Mouse (Mus musculus): Measurements from ENCODE around the gene Hadhb.
A peak's percentile ranks its signal among the peaks of the same experiment; 100 is the strongest.

The Hadhb gene

DNA sequence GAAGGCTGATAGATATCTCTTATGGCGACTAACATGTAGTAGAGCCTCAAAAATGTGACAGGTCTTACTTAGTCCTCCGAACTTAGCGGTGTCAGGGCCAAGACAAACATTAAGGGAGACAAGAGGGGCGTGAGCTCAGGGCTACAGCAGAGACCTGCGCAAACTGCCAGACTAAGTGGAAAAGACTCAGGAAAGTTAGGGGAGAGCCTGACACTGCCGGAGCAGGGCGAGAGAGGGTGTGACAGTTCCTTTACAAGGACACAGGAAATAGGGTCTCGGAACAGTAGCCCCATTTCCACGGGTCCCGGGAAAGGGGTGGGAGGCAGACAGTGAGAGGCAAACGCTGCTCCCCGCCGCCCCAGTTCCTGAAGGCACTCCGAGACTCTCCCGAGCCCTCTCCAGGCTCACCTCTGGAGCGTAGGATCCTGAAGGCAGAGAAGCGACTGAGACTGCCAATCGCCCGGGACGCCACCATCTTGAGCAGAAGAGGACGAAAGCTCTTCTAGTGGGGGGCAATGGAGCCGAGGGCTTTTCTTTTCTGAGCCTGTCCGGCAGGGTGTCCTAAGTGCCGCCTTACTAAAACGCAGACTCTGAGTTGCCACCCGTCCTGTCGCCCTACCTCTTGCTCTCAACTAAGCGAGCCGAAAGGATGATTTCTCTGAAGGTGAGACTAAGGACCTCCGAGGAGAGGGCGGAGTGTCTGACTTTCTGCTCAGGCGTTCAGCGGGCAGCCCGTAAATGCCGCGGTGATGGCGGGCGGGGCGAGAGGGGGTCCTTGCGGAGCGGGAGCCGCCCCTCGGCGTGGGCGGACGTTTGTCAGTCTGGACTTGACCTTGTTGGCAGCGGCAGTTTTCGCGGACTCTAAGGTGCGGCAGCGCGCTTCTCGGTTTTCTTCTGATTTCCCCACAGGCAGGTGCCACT lies at the start of gene Hadhb, which contains the start of gene Hadha:
Hadhb (plus strand) TSS at position 775 of the 921 bp plus-strand sequence.
Hadha (minus strand) TSS at position 689 of the 921 bp plus-strand sequence.
- peak; percentile 89 for DNase-seq (ENCODE audit: extremely low read depth, low read depth)

DNA sequence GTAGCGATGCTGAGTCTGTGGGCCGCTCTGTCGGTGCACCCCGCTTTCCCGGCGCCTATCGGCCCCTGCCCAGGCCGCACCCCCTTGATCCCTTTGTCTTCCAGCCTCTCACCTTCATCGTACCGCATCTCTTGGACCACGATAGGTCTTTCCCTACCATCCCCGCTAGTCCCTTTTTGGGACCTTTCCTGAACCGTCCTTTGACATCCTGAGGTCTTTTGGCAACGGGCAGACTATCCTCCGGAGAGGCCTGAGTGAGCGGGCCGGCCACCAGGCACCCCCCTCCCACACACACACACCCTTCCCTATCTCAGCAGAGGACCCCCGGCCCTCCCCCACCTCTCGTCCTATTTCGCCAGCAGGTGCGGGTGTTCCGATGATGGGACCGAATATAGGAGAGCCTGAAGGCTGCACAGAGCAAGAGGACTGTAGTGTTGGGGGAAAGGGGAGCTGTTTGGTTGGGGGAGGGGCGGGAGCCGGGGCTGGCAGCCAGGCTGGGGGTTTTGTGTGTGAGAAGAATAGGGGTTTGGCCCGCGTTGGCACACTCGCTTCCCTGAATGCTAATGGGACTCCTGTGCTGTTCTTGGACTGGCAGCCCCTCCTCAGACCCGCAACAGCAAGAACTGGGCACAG lies 49.3 kb upstream of the Hadhb start, which contains the start of gene 3110082J24Rik:
3110082J24Rik (minus strand) TSS at position 419 of the 633 bp plus-strand sequence.
- DNase-seq (ENCODE audit: extremely low read depth, low read depth), result no peak

DNA sequence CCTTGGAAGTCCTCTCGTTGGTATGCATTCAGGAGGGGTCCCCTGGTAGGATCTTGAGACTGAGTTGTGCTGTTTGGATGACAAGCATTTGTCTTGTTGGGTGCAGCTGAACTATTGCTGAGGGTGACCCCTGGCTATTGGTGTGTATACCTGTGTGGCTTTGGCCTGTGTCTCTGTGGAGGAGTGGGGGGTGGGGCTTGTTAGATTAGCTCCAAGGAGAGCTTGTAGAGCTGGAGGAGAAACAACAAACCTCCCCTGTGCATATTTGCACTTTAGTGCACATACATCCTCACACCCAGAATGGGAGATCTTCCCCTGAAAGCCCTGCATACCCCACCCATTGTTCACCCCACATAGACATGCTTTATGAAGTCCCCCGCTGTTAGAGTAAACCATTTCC lies 48.3 kb upstream of the Hadhb start:
- DNase-seq (ENCODE audit: extremely low read depth, low read depth), result no peak

DNA sequence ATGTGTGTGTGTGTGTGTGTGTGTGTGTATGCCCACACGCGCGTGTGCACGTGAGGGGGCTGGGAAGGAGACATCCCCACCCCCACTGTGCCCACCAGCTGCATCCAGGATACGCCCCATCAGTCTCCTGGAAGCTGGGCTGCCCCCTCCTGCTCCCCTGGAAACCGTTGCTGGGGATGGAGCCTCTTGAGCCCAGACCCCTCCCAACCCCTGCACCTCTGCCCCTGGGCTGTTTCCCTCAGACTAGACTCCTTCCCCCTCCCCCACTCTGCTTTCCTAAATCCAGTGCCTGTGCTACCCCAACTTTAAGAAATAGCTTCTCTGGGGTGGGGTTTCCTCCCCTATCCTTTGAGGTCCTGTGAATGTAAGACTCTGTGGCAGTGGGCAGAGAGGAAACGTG lies 47.9 kb upstream of the Hadhb start:
- no peak for DNase-seq (ENCODE audit: extremely low read depth, low read depth)

DNA sequence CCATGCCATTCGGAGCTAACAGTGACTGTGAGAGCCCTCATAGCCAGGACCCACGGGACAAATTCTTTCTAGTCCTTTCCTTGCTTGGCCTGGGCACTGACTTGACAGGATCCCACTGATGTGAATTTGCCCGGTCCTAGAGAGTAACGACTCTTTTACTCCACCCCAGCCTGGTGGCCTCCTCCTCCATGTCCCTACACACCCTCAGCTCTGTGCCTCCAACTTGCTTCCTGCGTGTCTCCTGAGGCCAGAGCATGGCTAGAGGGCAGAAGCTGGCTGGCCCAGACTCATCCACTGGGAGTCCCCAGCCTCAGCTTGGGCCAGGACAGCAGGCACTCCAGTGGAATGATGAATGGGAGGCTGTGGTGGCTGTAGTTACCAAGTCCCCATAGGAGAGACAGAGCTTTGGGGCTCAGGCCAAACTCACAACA lies 47.4 kb upstream of the Hadhb start:
- no peak for DNase-seq (ENCODE audit: extremely low read depth, low read depth)

DNA sequence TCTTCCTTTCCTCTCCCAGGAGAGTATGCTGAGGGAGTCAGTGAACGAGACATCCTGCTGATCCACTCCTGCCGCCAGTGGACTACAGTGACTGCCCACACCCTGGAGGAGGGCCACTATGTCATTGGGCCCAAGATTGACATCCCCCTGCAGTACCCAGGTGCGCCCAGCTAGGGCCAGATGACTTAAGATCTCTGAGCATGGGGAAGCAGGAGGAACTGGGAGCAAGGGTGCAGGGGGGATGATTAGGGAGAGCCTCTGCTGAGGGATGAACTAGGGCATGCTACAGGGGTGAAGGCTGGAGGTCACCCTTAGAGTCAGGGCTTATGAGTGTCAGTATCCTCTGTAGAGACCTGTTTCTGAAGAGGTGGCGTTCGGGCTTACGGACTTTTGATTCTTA lies 46.8 kb upstream of the Hadhb start:
- no peak for DNase-seq (ENCODE audit: extremely low read depth, low read depth)

DNA sequence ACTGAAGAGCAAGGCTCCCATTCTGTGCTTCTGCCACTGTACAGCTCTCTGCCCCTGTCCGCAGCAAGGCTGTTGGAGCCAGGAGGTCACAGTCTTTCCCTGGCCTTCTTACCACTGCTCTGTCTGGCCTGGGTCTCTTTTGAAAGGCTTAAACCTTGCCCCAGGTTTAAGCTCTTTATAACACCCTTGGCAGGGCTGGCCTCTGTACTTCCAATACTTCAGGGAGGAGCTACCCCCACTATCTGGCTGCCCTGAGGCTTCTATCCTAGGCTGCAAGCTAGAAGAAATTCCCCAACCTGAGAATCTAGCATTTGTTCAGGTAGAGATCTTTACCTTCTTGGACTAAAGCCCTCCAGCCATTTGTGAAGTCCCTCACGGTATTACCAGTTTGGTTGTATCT lies 45.1 kb upstream of the Hadhb start:
- no peak for DNase-seq (ENCODE audit: extremely low read depth, low read depth)

DNA sequence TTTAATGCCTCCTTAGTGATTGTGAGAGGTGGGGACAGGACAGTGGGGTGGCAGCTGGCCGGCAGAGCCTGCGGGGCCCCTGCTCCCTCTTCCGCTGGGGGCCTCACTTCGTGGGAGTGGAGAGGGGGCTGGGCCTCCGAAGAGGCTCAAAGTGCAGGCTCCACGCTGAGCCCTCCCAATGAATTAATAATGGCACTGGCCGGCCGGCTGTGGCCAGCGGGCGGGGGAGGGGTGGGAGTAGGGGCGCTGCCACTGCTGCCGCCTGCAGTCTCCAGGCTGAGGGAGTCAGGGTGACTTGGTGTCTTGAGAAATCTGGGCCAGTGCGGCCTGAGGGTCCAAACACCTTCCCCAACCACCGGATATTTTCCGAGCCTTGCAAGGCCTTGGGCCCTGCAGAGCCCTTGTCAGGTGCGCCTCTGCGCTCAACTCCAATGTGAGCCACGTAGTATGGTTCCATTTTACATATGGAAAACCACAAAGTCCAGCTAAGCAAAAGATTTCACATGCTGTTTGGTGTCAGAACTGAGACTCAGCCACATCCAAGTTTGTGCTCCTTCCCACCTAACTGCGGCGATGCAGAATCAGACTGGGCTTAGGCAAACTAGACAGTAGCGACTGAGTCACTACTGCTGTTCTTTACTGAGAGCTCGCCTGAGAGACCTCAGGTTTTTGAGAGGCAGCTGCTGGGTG lies 44.5 kb upstream of the Hadhb start:
- no peak for DNase-seq (ENCODE audit: extremely low read depth, low read depth)

DNA sequence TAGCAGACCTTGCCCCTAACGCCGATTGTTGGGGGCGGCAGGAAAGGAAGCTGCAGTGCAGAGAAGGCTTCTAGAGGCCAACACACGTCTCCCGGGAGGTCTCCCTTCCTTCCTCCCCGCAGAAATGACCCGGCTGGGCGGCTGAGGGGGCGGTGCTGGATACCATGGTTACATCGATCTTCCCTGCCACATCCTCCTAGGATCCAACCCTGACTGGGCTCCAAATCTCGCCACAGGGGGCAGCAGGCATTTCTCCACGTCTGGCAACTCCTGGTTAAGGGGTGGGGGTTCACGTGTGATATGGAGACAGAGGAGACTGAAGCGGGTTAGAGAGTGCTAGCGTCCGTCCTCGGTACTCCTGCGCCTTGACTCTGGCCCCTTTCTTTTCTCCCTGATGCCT lies 43.9 kb upstream of the Hadhb start:
- DNase-seq (ENCODE audit: extremely low read depth, low read depth), result no peak

DNA sequence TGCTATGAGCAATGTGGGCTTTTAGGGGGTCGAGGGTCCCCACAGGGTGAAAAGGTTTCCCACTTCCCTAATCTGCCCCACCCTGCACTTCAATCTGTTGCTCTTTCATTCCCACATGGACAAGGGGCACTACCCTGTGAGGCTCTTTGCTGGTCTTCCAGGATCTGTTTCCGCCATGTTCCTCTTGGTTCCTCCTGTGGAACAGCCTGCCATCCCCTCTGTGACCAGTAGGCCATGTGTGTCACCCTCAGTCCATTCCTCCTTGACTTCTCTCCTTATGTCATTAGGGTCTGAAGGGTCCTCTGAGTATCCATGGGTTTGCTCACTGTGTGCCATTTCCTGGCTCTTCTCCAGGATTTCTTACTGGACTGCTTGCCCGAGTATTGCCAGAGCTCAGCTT lies 43.3 kb upstream of the Hadhb start:
- DNase-seq (ENCODE audit: extremely low read depth, low read depth), result no peak

DNA sequence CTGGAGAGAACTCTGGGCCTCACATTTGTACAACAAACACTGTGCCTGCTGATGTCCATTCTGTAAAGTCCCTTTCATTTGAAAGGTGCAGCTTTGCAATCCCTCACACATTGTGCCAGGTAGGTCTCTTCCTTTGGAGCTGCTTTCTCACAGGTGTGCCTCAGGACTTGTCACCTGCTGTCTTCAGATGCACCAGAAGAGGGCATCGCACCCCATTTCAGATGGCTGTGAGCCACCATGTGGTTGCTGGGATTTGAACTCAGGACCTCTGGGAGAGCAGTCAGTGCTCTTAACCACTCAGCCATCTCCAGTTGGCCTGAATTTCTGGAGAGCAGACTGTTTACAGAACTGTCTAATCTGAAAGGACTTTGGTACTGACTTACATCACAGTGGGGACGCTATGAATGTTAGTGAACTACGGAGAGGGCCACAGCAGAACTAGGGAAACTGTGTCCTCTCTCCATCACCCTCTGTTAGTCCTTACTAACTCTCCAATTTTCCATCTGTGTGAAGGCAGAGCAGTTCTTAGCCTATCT lies 42.4 kb upstream of the Hadhb start:
- DNase-seq (ENCODE audit: extremely low read depth, low read depth), result no peak

DNA sequence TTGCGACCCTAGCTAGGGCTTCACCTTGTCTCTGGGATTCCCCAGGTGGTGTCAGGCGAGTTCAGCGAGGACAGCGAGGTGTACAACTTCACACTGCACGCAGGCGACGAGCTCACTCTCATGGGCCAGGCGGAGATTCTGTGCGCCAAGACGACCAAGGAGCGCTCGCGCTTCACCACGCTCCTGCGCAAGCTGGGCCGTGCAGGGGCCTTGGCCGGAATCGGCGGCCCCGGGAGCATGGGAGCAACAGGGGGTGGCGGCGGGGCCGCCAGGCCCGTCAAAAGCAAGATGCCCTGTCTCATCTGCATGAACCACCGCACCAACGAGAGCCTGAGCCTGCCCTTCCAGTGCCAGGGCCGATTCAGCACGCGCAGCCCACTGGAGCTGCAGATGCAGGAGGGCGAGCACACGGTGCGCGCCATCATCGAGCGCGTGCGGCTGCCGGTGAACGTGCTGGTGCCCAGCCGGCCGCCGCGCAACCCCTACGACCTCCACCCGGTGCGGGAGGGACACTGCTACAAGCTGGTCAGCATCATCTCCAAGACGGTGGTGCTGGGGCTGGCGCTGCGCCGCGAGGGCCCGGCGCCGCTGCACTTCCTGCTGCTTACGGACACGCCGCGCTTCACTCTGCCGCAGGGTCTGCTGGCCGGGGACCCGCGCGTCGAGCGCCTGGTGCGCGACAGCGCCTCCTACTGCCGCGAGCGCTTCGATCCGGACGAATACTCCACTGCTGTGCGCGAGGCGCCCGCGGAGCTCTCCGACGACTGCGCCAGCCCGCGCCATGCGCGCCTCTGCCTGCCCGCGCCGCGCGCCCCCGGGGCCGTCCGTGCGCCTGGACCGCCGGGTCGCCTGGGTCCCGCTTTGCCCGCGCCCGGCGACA lies 40.9 kb upstream of the Hadhb start:
- no peak for DNase-seq (ENCODE audit: extremely low read depth, low read depth)

DNA sequence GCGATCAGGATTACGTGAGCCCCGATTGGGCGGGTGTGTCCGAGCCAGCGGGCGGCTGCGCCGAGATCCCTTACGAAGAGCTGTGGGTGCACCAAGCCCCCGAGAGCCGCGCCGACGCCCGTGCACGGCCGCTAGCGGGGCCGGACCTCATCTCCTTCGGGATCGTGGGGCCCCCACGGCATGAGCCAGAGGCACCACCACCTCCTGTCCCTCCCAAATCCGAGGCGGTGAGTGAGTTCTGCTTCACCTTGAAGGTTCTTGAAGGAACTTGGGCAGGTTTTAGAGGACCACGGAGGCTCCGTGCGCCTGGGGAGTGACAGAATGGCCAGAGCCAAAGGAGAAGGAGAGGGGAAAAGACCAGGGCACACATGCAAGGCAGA lies 40.3 kb upstream of the Hadhb start:
- DNase-seq (ENCODE audit: extremely low read depth, low read depth), result no peak

DNA sequence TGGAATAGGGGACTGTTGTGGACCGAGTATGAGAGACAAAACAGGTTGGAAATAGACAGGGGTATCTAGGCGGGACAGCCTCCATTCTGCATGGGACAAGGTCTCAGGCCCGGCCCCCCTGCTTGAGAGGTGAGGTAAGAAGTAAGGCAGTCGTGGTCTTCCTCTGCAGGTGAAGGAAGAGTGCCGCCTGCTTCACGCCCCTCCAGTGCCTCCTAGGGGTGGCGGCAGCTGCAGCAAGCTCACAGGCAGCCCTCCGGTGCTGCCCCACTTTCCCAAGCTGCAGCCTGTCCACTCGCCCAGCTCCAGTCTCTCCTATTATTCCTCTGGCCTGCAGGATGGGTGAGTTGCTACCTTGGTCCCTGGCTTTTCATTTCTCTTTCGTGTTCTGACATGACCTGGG lies 39.3 kb upstream of the Hadhb start:
- DNase-seq (ENCODE audit: extremely low read depth, low read depth), result no peak

DNA sequence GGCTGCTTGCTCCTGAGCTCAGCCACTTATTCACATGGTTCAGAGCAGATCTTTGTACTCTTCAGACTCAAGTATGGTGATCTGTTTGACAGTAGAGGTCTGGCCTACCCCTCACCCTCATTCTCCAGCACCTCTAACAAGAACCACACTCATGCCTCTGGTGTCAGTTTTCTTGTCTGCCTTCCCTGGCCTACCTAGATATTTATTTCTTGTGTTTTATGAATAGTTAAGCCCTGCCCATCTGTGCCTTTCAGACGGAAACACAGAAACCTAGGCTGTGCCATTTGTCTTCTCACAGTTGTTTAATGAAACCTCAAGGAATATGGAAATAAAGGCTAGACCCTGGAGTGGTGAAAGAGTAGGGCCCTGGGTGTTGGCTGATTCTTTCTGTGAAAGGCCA lies 37.0 kb upstream of the Hadhb start:
- no peak for DNase-seq (ENCODE audit: extremely low read depth, low read depth)

DNA sequence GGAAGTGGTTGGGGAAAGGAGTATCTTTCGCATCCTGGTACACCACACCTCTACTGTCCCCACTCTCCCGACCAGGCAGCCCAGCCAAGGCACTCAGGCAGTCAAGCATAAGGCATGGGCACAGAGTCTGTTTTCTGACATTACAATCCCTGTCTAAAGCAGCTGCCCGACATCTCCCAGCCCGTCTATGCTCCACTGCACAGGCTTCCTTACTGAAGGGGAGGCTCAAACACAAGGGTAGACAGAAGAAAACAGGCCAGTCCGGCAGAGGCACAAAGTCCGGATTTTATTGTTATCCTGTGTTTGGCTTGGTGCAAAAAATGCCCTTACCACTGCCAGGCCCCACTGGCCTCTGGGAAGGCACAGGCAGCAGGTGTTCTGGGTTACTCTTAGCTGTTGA lies 35.9 kb upstream of the Hadhb start:
- no peak for DNase-seq (ENCODE audit: extremely low read depth, low read depth)

DNA sequence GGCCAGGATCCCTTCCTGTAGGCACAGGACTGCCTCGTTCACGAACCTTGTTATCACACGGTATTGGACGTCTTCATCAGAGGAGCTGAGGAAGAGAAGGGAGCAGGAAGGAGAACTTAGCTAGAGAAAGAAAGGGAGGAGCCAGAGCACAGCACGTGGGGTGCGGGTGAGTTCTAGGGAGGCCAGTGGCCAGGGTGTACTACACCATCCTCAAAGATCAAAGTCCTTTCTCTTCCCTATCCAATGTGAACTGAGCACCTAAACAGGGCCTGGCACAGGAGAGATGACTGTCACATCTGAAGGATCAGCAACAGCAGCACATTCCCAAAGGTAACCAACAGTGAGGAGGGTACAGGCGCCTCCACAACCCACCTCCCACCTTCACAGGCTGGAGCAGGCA lies 34.9 kb upstream of the Hadhb start:
- no peak for DNase-seq (ENCODE audit: extremely low read depth, low read depth)

DNA sequence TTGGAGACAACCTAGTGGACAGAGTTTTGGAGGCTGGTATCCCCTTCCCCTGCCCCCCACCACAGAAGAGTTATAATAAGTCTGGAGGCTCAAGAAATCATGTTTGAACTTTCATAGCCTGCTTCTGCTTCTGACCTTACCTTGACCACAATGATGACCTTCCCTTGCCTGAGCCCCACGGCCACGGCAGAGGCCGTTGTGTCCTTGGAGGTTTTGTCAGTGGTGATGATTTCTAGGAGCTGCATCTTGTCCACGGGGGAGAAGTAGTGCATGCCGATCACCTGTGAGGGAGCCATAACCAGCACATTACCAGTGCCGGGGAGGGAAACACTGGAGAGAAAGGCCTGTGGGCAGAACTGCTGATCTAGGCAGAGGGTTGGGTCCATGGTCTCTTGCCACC lies 32.6 kb upstream of the Hadhb start:
- DNase-seq (ENCODE audit: extremely low read depth, low read depth), result no peak

DNA sequence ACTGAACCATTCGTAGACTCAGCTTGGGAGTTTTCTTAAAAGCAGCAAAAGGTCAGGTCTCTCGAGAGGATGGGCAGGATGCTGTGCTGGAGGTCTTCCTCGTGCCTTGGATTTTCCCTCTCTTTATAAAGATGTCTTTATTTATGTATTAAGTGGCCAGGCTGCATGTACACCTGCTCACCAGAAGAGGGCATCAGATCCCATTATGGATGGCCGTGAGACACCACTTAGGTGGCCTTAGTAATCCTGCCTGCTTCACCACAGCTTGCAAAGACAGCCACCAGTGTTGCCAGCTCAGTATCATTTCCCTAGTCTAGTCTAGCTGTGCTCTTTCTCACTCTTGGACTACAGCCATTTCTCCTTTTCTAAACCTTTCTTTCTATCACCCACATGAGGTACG lies 29.5 kb upstream of the Hadhb start:
- peak; percentile 38 for DNase-seq (ENCODE audit: extremely low read depth, low read depth)

DNA sequence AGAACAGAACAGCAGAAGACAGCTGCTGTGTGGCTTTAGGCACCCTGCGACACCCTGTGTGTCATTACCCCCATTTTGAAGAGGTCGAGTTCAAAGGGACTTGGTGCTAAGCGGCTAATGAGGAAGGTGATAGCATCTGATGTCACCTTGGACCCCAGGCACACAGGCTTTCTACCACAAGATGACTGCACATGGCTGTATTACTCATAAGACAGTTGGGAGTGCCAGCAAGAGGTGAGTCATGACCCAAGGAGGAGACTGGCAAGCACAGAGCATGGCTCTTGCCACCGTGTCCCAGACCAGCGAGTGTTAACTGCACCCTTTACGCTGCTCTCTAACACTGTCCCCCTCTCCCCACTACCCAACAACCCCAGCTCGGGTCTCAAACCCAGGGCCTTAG lies 28.3 kb upstream of the Hadhb start:
- no peak for DNase-seq (ENCODE audit: extremely low read depth, low read depth)

Data from MEL-GATA-1-ER (cell line).